Mouse (Mus musculus): Measurements from ENCODE around the gene 1700122O11Rik. TPM values are rescaled to one million over a fixed set of nuclear protein-coding genes. Genes with fewer than 3 reads are reported as not detected.

Gene 1700122O11Rik
- total and polyA plus RNA-seq, 2 experiments from 2014 or later = not detected

- Histone ChIP-seq H3K9me3 (ENCODE audit: low read length) (no peaks in the 10 kb centered on the region), H3K4me1 (ENCODE audit: insufficient read depth) (0 out of 2 replicates have a peak, but pooled peaks cover 6% of the 10 kb centered on the region), H3K27ac (ENCODE audit: low read depth, low read length) (no peak overlapping the region), H3K4me2 (ENCODE audit: low read depth) (no peak overlapping the region), H3K4me3 (ENCODE audit: low read depth, low read length) (no peak overlapping the region), H3K36me3 (ENCODE audit: insufficient read depth) (no peaks in the 10 kb centered on the region), H3K9ac (no peak overlapping the region), H3K27me3 (ENCODE audit: insufficient read depth, low read length) (no peaks in the 10 kb centered on the region)
- DNase-seq = no peak
- ATAC-seq = no peak
- WGBS = 58% methylated on average over 3 of the region's 3 CpGs
- no peak for TF ChIP-seq CTCF (IDR thresholded peaks at IDR 0.05; ENCODE audit: low read depth)
Measured at GRCm38 (mm10) chr17:47999812-48000211, 38.3 kb downstream of the 1700122O11Rik start.

GRCm38 (mm10) chr17:47999403-47999802 is 38.7 kb downstream of the 1700122O11Rik start:
- no peak for ATAC-seq
- no peak overlapping the region for H3K4me3 ChIP-seq (ENCODE audit: low read depth, low read length)
- DNase-seq = no peak
- no peak overlapping the region for H3K4me2 ChIP-seq (ENCODE audit: low read depth)
- H3K4me1 ChIP-seq (ENCODE audit: insufficient read depth) = 0 out of 2 replicates have a peak, but pooled peaks cover 6% of the 10 kb centered on the region
- H3K9ac ChIP-seq = no peak overlapping the region
- H3K27ac ChIP-seq (ENCODE audit: low read depth, low read length) = no peak overlapping the region
- H3K9me3 ChIP-seq (ENCODE audit: low read length) = no peaks in the 10 kb centered on the region
- TF ChIP-seq CTCF (IDR thresholded peaks at IDR 0.05; ENCODE audit: low read depth) = no peak
- 69% methylated on average over 6 of the region's 6 CpGs for WGBS
- no peaks in the 10 kb centered on the region for H3K27me3 ChIP-seq (ENCODE audit: insufficient read depth, low read length)
- H3K36me3 ChIP-seq (ENCODE audit: insufficient read depth) = no peaks in the 10 kb centered on the region

DNA sequence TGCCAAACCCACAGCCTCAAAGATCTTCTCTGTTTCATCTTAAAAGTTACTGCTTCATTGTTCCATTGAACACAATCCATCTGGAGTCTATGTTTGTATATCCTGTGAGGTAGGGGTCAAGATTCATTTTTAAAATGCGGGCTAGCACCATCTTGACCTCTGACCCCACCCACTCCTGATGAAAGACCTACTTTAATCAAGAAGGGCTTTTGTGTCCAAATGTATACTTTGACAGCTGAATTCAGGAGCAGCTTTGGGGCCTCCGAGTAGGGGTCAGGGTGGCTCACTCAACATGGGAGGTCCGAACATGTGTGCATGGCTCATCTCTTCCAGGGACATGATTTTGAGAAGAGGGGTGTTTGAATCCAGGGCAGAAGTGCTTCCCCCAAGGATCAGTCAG is 40.3 kb downstream of the 1700122O11Rik start:
- Histone ChIP-seq H3K4me1 (ENCODE audit: insufficient read depth) (0 out of 2 replicates have a peak, but pooled peaks cover 6% of the 10 kb centered on the region), H3K9ac (no peak overlapping the region), H3K4me3 (ENCODE audit: low read depth, low read length) (no peak overlapping the region), H3K27ac (ENCODE audit: low read depth, low read length) (no peak overlapping the region), H3K36me3 (ENCODE audit: insufficient read depth) (no peaks in the 10 kb centered on the region), H3K9me3 (ENCODE audit: low read length) (no peaks in the 10 kb centered on the region), H3K27me3 (ENCODE audit: insufficient read depth, low read length) (no peaks in the 10 kb centered on the region), H3K4me2 (ENCODE audit: low read depth) (no peak overlapping the region)
- no peak for TF ChIP-seq CTCF (IDR thresholded peaks at IDR 0.05; ENCODE audit: low read depth)
- WGBS = 56% methylated on average over 3 of the region's 3 CpGs
- no peak for ATAC-seq
- DNase-seq = no peak

DNA sequence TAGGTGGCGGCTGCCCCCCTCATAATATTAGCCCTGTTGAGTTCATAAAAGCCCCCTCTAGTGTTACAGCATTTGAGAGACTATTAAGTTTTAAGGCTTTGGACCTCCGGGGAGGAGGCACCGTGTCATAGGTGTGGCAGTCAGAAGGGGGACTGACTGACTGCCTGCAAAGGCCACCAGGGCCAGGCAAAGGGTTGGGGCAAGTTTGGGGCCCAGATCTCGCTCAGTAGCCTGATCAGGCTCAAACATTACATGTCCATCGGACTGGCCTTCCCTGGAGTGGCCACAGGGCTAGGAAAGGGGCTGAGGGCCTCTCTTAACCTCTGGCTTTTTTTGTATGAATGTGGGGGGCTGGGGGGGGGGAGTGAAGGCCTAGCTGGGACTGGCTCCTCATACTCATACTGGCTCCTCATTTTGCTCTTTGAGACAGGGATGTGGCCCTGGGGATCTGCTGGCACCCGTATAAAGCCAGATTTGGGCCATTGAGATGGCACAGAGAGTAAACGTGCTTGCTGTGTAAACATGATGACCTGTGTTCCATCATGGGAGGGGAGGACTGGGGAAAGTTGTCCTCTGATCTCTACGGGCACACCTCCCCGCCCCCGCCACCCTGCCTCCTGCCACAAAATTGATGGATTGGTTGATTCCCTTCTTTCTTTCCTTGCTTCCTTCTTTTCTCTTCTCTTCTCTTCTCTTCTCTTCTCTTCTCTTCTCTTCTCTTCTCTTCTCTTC is 47.5 kb downstream of the 1700122O11Rik start:
- Histone ChIP-seq H3K27me3 (ENCODE audit: insufficient read depth, low read length) (no peaks in the 10 kb centered on the region), H3K27ac (ENCODE audit: low read depth, low read length) (no peak overlapping the region), H3K4me1 (ENCODE audit: insufficient read depth) (no peaks in the 10 kb centered on the region), H3K4me2 (ENCODE audit: low read depth) (no peak overlapping the region), H3K4me3 (ENCODE audit: low read depth, low read length) (no peak overlapping the region), H3K9me3 (ENCODE audit: low read length) (no peaks in the 10 kb centered on the region), H3K9ac (no peak overlapping the region), H3K36me3 (ENCODE audit: insufficient read depth) (no peaks in the 10 kb centered on the region)
- WGBS = 52% methylated on average over 10 of the region's 10 CpGs
- no peak for TF ChIP-seq CTCF (IDR thresholded peaks at IDR 0.05; ENCODE audit: low read depth)
- no peak for ATAC-seq
- no peak for DNase-seq

GRCm38 (mm10) chr17:47989951-47990378 is 48.1 kb downstream of the 1700122O11Rik start:
- H3K27me3 ChIP-seq (ENCODE audit: insufficient read depth, low read length) = no peaks in the 10 kb centered on the region
- no peak for TF ChIP-seq CTCF (IDR thresholded peaks at IDR 0.05; ENCODE audit: low read depth)
- WGBS = 5% methylated on average over 8 of the region's 8 CpGs
- no peak overlapping the region for H3K4me2 ChIP-seq (ENCODE audit: low read depth)
- no peak overlapping the region for H3K4me3 ChIP-seq (ENCODE audit: low read depth, low read length)
- ATAC-seq = peak; percentile 34; the same call in 1 of the 2 replicates
- DNase-seq = no peak
- H3K36me3 ChIP-seq (ENCODE audit: insufficient read depth) = no peaks in the 10 kb centered on the region
- H3K4me1 ChIP-seq (ENCODE audit: insufficient read depth) = no peaks in the 10 kb centered on the region
- H3K9ac ChIP-seq = no peak overlapping the region
- H3K9me3 ChIP-seq (ENCODE audit: low read length) = no peaks in the 10 kb centered on the region
- no peak overlapping the region for H3K27ac ChIP-seq (ENCODE audit: low read depth, low read length)

GRCm38 (mm10) chr17:47988811-47989210 is 49.3 kb downstream of the 1700122O11Rik start:
- Histone ChIP-seq H3K36me3 (ENCODE audit: insufficient read depth) (no peaks in the 10 kb centered on the region), H3K27me3 (ENCODE audit: insufficient read depth, low read length) (no peaks in the 10 kb centered on the region), H3K4me2 (ENCODE audit: low read depth) (no peak overlapping the region), H3K4me3 (ENCODE audit: low read depth, low read length) (no peak overlapping the region), H3K4me1 (ENCODE audit: insufficient read depth) (no peaks in the 10 kb centered on the region), H3K9ac (no peak overlapping the region), H3K9me3 (ENCODE audit: low read length) (no peaks in the 10 kb centered on the region), H3K27ac (ENCODE audit: low read depth, low read length) (no peak overlapping the region)
- ATAC-seq (no peak), DNase-seq (no peak)
- TF ChIP-seq CTCF (IDR thresholded peaks at IDR 0.05; ENCODE audit: low read depth) = no peak
- 51% methylated on average over 8 of the region's 8 CpGs for WGBS

DNA sequence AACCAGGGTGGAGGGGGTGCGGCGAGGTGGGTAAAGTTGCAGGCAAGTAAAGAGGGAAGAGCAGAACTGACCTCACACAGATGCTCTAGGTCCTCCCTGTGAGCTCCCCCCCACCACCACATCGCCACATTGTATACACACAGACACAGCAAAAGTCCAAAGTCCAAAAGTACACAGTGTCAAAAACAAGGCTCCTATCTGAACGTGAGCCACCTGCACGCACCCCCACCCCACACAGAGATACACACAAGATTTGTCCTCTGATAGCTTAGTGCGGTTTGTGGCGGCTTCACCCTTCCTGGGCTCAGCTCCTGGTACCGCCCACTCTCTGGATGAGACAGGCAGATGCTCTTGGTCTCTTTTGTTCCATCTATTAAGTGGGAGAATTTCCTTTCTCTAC is 50.0 kb downstream of the 1700122O11Rik start:
- DNase-seq (no peak), ATAC-seq (no peak)
- Histone ChIP-seq H3K9me3 (ENCODE audit: low read length) (no peaks in the 10 kb centered on the region), H3K4me2 (ENCODE audit: low read depth) (no peak overlapping the region), H3K9ac (no peak overlapping the region), H3K4me3 (ENCODE audit: low read depth, low read length) (no peak overlapping the region), H3K27me3 (ENCODE audit: insufficient read depth, low read length) (no peaks in the 10 kb centered on the region), H3K4me1 (ENCODE audit: insufficient read depth) (no peaks in the 10 kb centered on the region), H3K27ac (ENCODE audit: low read depth, low read length) (no peak overlapping the region), H3K36me3 (ENCODE audit: insufficient read depth) (no peaks in the 10 kb centered on the region)
- 90% methylated on average over 8 of the region's 8 CpGs for WGBS
- no peak for TF ChIP-seq CTCF (IDR thresholded peaks at IDR 0.05; ENCODE audit: low read depth)

Other genes starting within 250 kb of the 1700122O11Rik start
- gene Mdfi, start 203.6 kb downstream of the 1700122O11Rik start, total RNA-seq (2014; rRNA removed) = 9.5 and 17.5 TPM in 2 replicates
- 0.99 and 1.3 TPM in 2 replicates for gene Mdfi, start 203.6 kb downstream of the 1700122O11Rik start, polyA plus RNA-seq (2015; fragmentation: Nextera tagmentation; extraction: Ambion mirVana)
- 108 and 109 TPM in 2 replicates for gene Foxp4, start 113.6 kb downstream of the 1700122O11Rik start, total RNA-seq (2014; rRNA removed)
- 45.7 and 56.4 TPM in 2 replicates for gene Foxp4, start 113.6 kb downstream of the 1700122O11Rik start, polyA plus RNA-seq (2015; fragmentation: Nextera tagmentation; extraction: Ambion mirVana)
- not detected in 2 replicates for gene 1700067P10Rik, start 51.0 kb upstream of the 1700122O11Rik start, total RNA-seq (2014; rRNA removed)
- not detected in 2 replicates for gene 1700067P10Rik, start 51.0 kb upstream of the 1700122O11Rik start, polyA plus RNA-seq (2015; fragmentation: Nextera tagmentation; extraction: Ambion mirVana)
- gene 9830107B12Rik, start 108.0 kb upstream of the 1700122O11Rik start, total RNA-seq (2014; rRNA removed) = not detected in 2 replicates
- not detected in 2 replicates for gene 9830107B12Rik, start 108.0 kb upstream of the 1700122O11Rik start, polyA plus RNA-seq (2015; fragmentation: Nextera tagmentation; extraction: Ambion mirVana)
- gene A530064D06Rik, start 129.0 kb upstream of the 1700122O11Rik start, total RNA-seq (2014; rRNA removed) = not detected in 2 replicates
- gene A530064D06Rik, start 129.0 kb upstream of the 1700122O11Rik start, polyA plus RNA-seq (2015; fragmentation: Nextera tagmentation; extraction: Ambion mirVana) = not detected in 2 replicates
- gene Trem1, start 194.5 kb upstream of the 1700122O11Rik start, total RNA-seq (2014; rRNA removed) = 0.24 TPM in 1 of 2 replicates, not detected in the other
- 0.08 and 0.09 TPM in 2 replicates for gene Trem1, start 194.5 kb upstream of the 1700122O11Rik start, polyA plus RNA-seq (2015; fragmentation: Nextera tagmentation; extraction: Ambion mirVana)
- not detected in 2 replicates for gene Trem3, start 209.5 kb upstream of the 1700122O11Rik start, total RNA-seq (2014; rRNA removed)
- gene Trem3, start 209.5 kb upstream of the 1700122O11Rik start, polyA plus RNA-seq (2015; fragmentation: Nextera tagmentation; extraction: Ambion mirVana) = not detected in 2 replicates
- gene Treml4, start 226.0 kb upstream of the 1700122O11Rik start, total RNA-seq (2014; rRNA removed) = not detected in 2 replicates
- not detected in 2 replicates for gene Treml4, start 226.0 kb upstream of the 1700122O11Rik start, polyA plus RNA-seq (2015; fragmentation: Nextera tagmentation; extraction: Ambion mirVana)

Data from forebrain, postnatal 0 days (tissue).